Mouse (Mus musculus) left cerebral cortex, adult 8-10 months (tissue): ENCODE measurements at regions not wholly inside any gene's neighbourhood (a gene's known extent, or its start where the extent isn't known, plus 50 kb on each side); places are given as distances from the start of the nearest gene placed in this dataset.

Experiments
- DNase-seq, 2 experiments: peaks; one replicate each; pipeline ENCODE4 v3.0.0; 2022; ENCODE audit warnings: low spot score in 2 of 2

DNA sequence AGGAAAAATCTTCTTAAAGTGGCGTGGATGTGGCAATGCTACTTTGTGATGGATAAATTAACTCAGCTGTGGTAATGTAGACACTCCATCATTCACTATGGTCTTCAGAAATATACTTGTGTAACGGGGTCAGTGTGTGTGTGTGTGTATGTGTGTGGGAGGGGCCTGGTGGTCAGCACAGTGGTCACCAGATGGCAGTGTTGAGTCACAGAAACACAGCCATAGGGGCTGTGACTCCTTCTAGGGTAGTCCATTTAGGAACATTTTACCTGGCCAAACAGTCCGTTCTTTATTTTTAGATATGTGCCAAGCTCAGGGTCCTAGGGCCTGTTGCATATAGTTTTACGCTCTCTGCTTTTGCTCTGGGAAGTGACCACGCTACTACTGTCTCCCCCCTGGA, 96.3 kb upstream of the Mphosph6 start:
- DNase-seq = no peak

DNA sequence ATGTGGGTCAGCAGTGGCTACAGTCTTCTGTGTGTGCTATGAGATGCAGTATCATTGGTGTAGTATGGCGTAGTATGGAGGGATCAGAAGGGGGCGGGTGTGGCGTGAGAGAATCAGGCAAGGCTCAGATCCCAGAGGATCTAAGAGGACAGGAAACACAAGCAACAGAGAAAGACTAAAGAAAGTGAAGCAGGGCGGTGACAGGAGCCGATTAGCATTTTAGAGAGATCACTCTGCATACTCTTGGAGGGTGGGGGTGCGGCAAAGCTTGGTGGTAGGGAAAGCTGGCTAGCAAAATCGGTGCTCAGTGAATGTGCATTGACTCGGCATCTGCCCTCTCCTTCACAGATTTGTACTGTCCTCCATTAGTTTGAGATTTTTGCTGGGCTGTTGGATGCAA, 93.1 kb upstream of the Mphosph6 start:
- DNase-seq = no peak

DNA sequence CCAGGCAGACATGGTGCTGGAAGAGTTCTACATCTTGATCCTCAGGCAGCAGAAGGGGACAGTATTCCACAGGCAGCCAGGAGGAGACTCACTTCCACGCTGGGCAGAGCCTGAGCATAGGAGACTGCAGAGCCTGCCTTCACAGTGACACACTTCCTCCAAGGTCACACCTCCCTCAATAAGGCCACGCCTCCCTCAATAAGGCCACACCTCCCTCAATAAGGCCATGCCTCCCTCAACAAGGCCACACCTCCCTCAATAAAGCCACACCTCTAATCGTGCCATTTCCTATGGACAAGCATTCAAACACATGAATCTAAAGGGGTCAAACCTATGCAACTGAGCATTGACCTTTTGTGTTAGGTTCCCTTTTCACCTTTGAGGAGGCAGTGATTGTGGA, 88.5 kb upstream of the Mphosph6 start:
- no peak for DNase-seq

- DNase-seq = peak in 1 of 2 experiments; percentile 10
These were observed 79.8 kb upstream of the Mphosph6 start for GRCm38 (mm10) chr8:117881414-117881973.

- no peak for DNase-seq
These were observed 78.7 kb upstream of the Mphosph6 start for GRCm38 (mm10) chr8:117880279-117880975.

DNA sequence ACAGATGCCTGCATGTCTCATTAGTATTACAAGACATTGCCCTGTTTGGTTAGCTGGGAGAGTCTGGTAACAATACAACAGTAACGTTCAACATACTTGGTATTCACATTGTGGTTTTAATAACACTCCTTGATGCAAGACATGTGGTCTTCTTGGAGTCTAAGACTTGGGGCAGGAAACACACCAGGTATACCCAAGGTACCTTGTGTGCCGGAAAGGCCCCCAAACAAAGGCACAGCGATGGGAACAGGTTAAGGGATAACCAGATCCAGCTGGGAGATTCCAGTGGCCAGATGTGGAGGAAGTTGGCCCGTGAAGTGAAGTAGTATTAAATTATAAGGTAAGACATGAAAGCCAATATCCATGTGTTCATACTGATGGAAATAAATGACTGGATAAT, 71.9 kb upstream of the Mphosph6 start:
- DNase-seq = no peak

DNA sequence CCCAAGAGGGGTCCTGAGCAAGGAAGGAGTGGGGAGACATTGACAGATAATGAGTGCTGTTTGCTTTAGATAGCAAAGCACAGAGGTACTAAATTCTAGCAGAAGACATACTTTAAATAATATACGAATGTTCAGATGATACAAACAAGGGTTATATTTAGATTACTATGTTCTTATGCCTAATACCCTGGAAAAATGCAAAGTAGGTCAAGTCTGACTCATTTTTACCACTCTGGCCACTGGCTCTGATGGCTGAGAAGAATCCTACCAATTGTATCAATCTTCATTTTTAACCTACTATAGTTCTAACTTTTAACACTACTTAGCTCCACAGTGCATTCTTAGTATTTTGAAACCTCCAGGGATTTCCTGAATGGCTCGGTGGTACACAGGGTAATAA, 65.4 kb upstream of the Mphosph6 start:
- no peak for DNase-seq

GRCm38 (mm10) chr8:117865014-117865413, 63.3 kb upstream of the Mphosph6 start:
- DNase-seq = no peak

DNA sequence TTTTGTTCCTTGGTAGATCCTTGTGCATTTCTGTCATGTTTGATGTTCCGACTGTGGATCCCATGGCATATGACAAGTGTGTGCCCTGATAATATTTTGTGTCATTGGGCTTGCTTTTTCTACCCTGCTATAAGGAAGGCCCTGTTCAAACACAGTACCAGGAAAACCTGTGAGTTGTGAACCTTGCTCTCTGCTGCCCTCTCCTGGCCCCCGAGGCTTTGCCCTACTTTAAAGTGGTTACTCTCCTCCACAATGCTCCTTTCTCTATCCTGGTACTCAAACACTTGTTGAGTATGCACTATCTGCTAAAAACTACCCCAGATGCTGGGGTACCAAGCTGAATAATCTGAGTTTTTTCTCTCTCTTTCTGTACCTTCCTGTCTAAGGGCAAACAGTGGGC, 62.1 kb upstream of the Mphosph6 start:
- peak in 1 of 2 experiments; percentile 5 for DNase-seq

DNA sequence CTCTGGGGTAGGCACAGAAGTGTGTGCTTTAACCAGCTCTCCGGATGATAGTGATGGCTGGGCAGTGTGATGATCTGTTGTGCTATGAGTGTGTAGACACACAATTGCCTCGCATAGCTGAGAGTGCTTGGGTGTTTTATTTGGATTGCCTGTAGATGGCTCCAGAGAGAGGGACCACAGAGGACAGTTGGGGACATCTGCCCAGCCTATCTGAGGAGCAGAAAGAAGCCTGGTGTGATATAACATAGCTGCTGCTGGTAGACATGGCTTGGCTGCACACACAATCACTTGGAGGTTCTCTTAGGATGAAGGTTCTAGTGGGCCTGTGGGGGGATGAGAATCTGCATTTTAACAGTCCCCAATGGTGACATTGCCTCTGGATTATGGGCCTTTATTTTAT, 60.6 kb upstream of the Mphosph6 start:
- no peak for DNase-seq

DNA sequence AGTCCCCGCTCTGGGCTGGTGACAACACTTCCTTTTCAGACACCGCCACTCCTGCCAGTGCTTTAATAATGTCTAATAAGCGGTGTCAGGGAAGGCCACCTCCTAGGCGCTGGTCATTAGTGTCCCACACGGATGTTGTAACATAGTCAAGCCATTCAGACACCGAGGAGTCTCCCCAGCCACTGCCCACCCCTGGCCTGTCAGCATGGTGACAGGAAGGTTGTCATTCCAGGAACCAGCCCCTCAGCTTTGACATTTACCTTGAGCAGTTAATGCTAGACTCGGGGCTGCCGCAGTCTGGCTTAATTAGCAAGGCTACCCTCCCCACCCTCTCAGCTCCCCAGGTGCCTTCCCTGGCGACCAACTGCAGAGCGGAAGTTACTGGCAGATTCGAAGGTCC, 58.0 kb upstream of the Mphosph6 start:
- DNase-seq = no peak

- DNase-seq = no peak
These were observed 57.4 kb upstream of the Mphosph6 start for GRCm38 (mm10) chr8:117859095-117859494.

- no peak for DNase-seq
These were observed 54.4 kb upstream of the Mphosph6 start for GRCm38 (mm10) chr8:117856121-117856520.

- no peak for DNase-seq
These were observed 53.3 kb upstream of the Mphosph6 start for GRCm38 (mm10) chr8:117854942-117855491.

- no peak for DNase-seq
These were observed 52.6 kb upstream of the Mphosph6 start for GRCm38 (mm10) chr8:117854301-117854700.

GRCm38 (mm10) chr8:117853408-117853807, 51.7 kb upstream of the Mphosph6 start:
- DNase-seq = no peak

GRCm38 (mm10) chr8:117852521-117852920, 50.8 kb upstream of the Mphosph6 start:
- no peak for DNase-seq
